Mouse (Mus musculus) lung, postnatal 0 days (tissue): ENCODE measurements around the gene Hist1h4d.

Experiments used
- CTCF ChIP-seq: IDR thresholded peaks from 2 replicates; pipeline ENCODE4 v1.5.1; 2016; ENCODE audit warnings: antibody characterized with exemption, mild to moderate bottlenecking
- EP300 ChIP-seq: IDR thresholded peaks from 2 replicates; pipeline ENCODE4 v1.6.1; 2016; ENCODE audit warnings: antibody characterized with exemption, mild to moderate bottlenecking, control low read depth

GRCm38 (mm10) chr13:23534368-23535131 is 46.8 kb upstream of the Hist1h4d start:
- no peak for TF ChIP-seq CTCF
- no peak for TF ChIP-seq EP300
